Mouse (Mus musculus) thymus, postnatal 14 days (tissue): ENCODE measurements around the gene Gm10031.

Experiments
- DNase-seq: peaks from one replicate; pipeline ENCODE4 v3.0.0; 2021

The Gm10031 gene

DNA sequence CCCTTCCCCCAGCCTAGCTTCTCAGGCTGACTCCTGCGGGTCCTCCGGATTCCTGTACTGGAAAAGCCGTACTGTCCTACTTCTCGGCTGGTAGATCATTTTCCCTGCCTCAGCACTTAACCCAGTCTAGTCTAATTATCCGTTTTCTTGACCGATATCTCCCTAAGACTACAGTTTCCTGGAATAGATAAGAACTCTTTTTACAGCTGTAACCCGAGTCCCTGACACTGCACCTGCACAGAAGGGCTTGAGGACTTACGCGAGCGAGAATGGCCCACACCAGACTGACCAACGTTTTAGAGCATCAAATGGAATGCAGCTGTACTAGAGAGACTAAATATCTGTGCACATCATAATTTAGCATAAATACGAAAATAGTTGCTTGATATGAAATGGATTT is 20.2 kb downstream of the Gm10031 start:
- DNase-seq, result no peak

DNA sequence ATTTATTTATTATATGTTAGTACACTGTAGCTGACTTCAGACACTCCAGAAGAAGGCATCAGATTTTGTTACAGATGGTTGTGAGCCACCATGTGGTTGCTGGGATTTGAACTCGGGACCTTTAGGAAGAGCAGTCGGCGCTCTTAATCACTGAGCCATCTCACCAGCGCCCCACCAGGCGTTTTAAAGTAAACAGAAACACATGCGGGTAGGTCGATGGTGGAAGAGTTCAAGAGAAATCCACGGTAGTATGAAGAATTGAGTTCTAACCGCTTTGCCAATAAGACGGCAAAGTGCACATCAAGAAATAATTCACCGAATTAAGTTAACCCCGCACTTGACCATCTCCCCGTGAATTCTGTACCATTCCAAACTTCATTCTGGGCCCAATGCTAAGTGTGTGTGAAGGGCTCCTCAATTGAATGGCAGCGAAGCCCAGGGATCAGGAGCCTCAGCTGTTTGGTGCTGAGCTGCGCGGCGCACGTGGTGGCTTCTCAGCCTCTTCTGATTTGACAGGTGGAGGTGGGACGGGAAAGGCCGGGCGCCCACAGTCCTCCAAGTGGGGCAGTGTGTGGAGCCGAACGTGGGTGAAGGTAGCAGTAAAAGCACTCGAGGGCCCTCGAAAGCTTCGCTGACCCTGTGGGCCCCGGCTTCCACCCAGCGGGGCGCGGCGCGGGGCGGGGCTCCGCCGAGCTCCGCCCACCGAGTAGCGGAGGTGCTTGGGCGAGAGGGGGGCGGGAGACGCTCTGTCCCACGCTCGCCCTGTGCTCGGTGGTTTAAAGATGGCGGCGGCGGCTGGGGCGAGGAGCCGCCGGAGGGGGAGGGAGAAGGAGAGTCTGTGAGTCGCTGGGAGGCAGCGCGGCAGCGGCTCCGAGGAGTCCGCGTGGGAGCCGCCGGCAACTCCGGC is 34.5 kb downstream of the Gm10031 start, which contains the start of gene Abl2:
TSS of gene Abl2 (plus strand) at position 763 of the 907 bp plus-strand sequence.
- DNase-seq, result peak; percentile 92

DNA sequence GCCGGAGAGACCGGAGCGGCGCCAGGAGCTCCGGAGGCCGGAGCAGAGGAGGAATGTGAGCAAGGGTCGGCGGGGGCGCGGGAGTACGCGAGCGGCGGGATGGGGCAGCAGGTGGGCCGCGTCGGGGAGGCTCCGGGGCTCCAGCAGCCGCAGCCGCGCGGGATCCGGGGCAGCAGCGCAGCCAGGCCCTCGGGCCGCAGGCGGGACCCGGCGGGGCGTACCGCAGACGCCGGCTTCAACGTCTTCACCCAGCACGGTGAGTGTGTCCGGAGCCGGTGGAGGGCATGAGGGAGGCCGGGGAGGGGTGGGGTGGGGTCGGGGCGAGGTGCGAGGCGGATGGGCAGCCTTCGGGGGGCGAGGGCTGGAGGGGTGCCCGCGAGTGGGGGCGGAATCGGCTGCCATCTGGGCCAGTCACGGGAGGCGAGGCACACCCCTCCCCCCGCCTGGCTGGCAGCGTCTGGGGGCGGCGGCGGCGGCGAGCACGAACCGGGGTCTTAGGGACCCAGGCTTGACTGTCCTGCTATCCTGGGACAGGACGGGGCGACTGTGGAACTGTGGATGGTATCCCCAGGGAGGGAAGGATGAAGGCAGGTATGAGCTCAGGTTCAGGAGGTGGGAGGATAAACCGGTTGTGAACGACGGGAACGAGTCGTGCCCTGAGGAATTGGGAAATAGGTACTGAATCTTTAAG is 35.3 kb downstream of the Gm10031 start:
- peak; percentile 74 for DNase-seq

DNA sequence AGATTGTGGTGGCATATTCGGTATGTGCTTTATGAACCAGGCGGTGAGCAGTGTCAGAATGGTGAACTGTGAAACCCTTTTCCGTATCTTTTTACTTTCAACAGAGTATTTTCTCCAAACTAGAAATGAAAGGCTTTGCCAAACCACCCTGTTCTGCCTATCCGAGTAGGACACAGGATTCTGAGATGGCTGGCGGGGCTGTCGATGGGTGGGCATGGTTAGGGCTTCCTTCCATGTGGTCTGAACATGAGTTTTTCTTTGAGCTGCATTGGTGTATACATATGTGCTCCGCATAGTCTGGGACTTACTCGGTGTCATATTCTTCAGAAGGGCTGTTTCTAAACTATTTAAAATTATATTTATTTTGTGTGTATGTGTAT is 35.8 kb downstream of the Gm10031 start:
- peak; percentile 23 for DNase-seq

DNA sequence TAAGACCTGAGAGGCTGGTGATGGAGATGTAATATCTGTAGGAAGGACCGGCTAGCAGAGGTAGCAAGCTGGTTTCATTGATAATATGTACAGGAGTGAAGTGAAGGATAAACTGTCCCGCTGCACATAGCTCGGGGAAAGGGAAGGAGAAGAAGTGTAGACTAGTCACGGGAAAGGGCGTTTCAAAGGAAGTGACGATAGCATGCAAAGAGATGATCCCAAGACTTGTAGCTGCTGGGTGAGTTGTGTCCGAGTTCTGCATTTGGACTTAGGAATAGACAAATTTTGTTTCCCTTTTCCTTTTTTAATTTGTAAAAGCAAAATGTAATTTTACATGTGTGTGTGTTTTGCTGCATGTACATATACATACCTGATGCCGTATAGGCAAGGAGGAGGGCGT is 36.7 kb downstream of the Gm10031 start:
- DNase-seq, result no peak

DNA sequence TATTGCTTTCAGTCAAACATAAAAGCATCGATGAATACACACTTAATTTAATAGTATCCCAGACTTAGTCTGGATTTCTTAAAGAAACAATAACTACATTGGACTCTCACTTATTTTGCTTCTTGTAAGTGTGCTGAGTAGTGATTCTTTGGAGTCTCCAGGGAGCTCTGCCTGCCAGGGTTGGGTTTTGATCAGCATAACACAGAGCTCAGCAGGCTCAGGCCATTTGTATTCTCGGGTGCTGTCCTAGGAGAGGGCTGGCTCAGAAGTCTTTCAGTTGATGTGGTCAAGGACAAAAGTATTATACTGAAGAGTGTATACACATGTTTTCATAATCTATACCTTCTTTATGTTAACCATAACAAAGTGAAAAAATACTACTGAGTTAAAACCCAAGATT is 41.5 kb downstream of the Gm10031 start:
- DNase-seq, result no peak

DNA sequence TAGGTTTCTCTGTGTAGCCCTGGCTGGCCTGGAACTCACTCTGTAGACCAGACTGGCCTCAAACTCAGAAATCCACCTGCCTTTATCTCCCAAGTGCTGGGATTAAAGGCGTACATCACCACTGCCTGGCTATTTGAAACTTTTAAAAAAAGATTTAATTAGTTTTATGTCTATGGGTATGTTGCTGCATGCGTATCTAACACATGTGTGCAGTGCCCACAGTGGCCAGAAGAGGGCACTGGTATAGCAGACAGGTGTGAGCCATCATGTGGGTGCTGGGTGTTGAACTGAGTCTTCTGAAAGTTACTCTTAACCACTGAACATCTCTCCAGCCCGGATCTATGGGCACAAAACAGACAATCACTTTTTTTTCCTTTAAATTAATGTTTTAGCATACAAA is 42.3 kb downstream of the Gm10031 start:
- peak; percentile 54 for DNase-seq

DNA sequence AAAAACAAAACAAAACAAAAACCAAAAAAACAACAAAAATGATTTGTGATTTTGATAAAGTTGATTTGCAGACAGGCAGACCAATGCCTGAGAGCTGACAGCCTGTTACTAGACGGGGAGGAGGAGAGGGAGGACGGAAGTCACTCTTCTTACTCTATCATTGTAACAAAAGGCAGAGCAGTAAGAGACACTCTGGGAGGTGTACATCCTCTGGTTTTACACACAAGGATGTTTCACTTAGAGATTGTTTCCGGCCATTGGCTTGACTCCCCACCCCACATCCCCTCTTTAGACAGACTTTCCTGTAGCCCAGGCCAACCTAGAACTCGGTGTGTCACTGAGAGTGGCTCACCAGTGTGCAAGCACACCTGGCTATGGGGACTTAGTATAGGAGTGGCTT is 45.8 kb downstream of the Gm10031 start:
- peak; percentile 33 for DNase-seq

DNA sequence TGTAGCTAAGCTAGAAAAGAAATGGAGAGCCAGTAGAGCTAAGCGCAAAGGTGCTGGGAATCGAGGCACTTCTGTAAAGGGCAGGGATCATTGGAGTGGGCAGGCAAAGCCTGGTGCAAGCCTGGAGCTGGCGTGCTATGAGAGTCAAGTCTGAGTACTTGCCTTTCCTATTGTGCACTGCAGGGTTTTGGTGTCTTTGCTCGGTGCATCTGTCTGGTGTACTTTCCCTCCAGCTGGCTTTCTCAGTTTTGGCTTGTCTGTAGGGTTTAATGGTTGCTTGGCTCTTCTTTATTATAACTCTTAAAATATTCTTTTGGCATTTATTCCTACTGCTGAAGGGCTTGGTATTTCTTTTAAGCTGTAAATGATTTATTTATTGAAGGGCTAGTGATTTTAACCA is 49.1 kb downstream of the Gm10031 start:
- DNase-seq, result no peak
